Mouse (Mus musculus) heart, postnatal 0 days (tissue): Measurements from ENCODE around the gene Zbtb11. TPM values are rescaled to one million over a fixed set of nuclear protein-coding genes. Genes with fewer than 3 reads are reported as not detected.
"Not testable (repeated sequence)": the region's sequence is repeated elsewhere in the genome, so short reads cannot be mapped to it uniquely, and the experiment has no call there.

Experiments
- ATAC-seq: fragments of 200-750 bp; cut with Nextera tagmentation; 2 replicates; pipeline ENCODE4 v1.8.0; 2017; ENCODE audit warnings: low read depth, moderate number of reproducible peaks, moderate library complexity; ENCODE audit not compliant: insufficient read depth
- DNase-seq: peaks from one replicate; pipeline ENCODE4 v3.0.0-alpha.2; 2016; ENCODE audit warnings: low spot score
- H3K27ac ChIP-seq: fragments of 300-500 bp; sonication (generic); 2 replicates; pipeline ENCODE4 v1.5.1; 2014; ENCODE audit warnings: low read depth, mild to moderate bottlenecking
- H3K27me3 ChIP-seq: fragments of 300-500 bp; sonication (generic); 2 replicates; pipeline ENCODE4 v1.6.1; 2014; ENCODE audit warnings: low read length, mixed read lengths; ENCODE audit not compliant: control insufficient read depth, insufficient read depth
- H3K36me3 ChIP-seq: fragments of 300-500 bp; sonication (generic); replicated peaks from 2 replicates; pipeline ENCODE4 v1.6.1; 2014; ENCODE audit warnings: low read length, mixed read lengths; ENCODE audit not compliant: control insufficient read depth, insufficient read depth
- H3K4me1 ChIP-seq: fragments of 300-500 bp; sonication (generic); 2 replicates; pipeline ENCODE4 v1.6.1; 2014; ENCODE audit warnings: antibody characterized with exemption; ENCODE audit not compliant: control insufficient read depth, insufficient read depth
- H3K4me2 ChIP-seq: fragments of 300-500 bp; sonication (generic); 2 replicates; pipeline ENCODE4 v1.6.1; 2014; ENCODE audit warnings: low read depth, mild to moderate bottlenecking, low read length, moderate library complexity
- H3K4me3 ChIP-seq: fragments of 300-500 bp; sonication (generic); 2 replicates; pipeline ENCODE4 v1.5.1; 2014; ENCODE audit warnings: low read depth, low read length
- H3K9ac ChIP-seq: fragments of 300-500 bp; sonication (generic); replicated peaks from 2 replicates; pipeline ENCODE4 v1.6.1; 2014; ENCODE audit warnings: low read depth, low read length, mixed read lengths
- H3K9me3 ChIP-seq: fragments of 300-500 bp; sonication (generic); replicated peaks from 2 replicates; pipeline ENCODE4 v1.6.1; 2016; ENCODE audit warnings: low read length; ENCODE audit not compliant: control insufficient read depth
- CTCF ChIP-seq: IDR thresholded peaks from 2 replicates; pipeline ENCODE4 v1.5.1; 2016; ENCODE audit warnings: antibody characterized with exemption, control low read depth, low read depth
- EP300 ChIP-seq: IDR thresholded peaks from 2 replicates; pipeline ENCODE4 v1.6.1; 2016; ENCODE audit warnings: antibody characterized with exemption, low read depth
- WGBS: fragments of 180-500 bp; shearing (Covaris S2); extraction: QIAGEN DNeasy Blood & Tissue Kit; methylation state at CpG from one replicate; pipeline ENCODE4 v1.1.7; 2014; 5-methylcytosine and 5-hydroxymethylcytosine counted together
- polyA plus RNA-seq: library from polyadenylated mRNA; unstranded; fragments of >200 nt; fragmentation: Nextera tagmentation; extraction: Ambion mirVana; gene quantifications from 2 replicates; pipeline ENCODE4 v1.2.1, GENCODE M21; 2015
- total RNA-seq: library from RNA; depleted of rRNA; stranded (reverse); fragments of >200 nt; gene quantifications from 2 replicates; pipeline ENCODE4 v1.2.3, GENCODE M21; 2014; ENCODE audit warnings: low replicate concordance

The Zbtb11 gene
- total and polyA plus RNA-seq, 2 experiments from 2014 or later, result 6.7 to 14.5 TPM

DNA sequence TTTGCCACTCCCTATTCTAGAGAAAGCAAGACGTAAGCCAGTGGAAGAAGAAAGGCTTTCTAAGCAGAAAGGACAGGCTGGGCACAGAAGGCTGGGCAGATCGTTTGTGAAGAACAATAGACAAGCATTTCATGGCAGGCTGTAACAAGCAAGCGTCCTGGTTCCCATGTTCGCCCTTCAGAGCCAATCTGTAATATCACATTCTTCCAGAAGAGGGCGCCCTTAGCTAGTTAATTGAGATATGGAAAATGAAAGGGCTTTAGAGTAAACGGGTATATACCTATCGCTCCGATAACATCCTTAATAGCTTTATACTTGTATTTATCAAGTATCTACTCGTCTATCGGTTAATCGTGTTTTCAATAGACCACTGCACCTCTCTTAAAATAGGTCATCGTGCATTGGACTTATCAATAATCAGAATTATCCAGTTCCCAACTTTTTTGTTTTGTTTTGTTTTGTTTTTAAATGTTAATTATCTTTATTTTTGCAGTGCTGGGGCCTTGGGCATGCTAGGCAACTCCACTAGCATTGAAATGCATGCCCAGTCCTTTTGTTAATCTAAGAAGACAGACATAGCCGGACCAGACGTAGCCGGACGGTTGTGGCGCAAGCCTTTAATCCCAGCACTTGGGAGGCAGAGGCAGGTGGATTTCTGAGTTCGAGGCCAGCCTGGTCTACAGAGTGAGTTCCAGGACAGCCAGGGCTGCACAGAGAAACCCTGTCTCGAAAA is 22.6 kb upstream of the Zbtb11 start:
- DNase-seq (peak; percentile 76), ATAC-seq (peak; percentile 51; the same call in 1 of the 2 replicates)
- H3K4me1 ChIP-seq, result no peaks in the 10 kb centered on the region
- H3K4me3 ChIP-seq, result peak overlapping the region; percentile 37
- TF ChIP-seq CTCF (peak; percentile 81), EP300 (no peak)
- H3K4me2 ChIP-seq, result peak overlapping the region; percentile 57
- peak overlapping the region; percentile 1; the same call in 1 of the 2 replicates for H3K9ac ChIP-seq
- H3K9me3 ChIP-seq, result no peaks in the 10 kb centered on the region
- no peak overlapping the region; the same call in 1 of the 2 replicates for H3K27ac ChIP-seq
- H3K36me3 ChIP-seq, result no peaks in the 10 kb centered on the region
- no peaks in the 10 kb centered on the region for H3K27me3 ChIP-seq
- 35% methylated on average over 19 of the region's 19 CpGs for WGBS

DNA sequence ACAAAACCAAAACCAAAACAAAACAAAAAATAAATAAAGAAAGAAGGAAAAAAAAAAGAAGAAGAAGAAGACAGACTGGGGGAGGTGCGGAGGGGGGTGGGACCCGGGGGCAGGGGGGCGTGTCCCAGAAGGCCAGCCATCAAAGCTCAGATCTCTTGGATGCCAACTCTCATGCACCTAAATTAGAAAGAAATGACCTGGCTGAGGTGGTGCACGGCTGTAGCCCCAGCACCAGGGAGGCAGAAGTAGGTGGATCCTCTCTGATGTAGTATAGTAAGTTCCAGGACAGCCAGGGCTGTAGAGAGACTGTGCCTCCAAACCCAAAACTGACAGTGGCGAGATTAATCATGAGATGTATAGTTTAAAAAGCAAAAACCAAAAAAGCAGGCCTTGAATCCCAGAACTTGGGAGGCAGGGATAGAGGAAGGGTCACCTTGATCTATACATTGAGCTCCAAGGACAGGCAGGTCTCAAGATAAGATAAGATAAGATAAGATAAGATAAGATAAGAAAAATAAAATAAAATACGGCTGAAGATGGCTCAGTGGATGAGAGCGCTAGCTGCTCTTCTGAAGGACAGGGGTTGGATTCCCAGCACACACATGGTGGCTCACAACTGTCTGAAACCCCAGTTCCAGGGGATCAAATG is 21.9 kb upstream of the Zbtb11 start:
- no peaks in the 10 kb centered on the region for H3K9me3 ChIP-seq
- no peaks in the 10 kb centered on the region for H3K4me1 ChIP-seq
- H3K4me3 ChIP-seq, result no peak overlapping the region
- H3K4me2 ChIP-seq, result no peak overlapping the region; the same call in 1 of the 2 replicates
- no peak for TF ChIP-seq CTCF
- no peak for TF ChIP-seq EP300
- no peak overlapping the region for H3K9ac ChIP-seq
- DNase-seq (no peak), ATAC-seq (no peak)
- no peaks in the 10 kb centered on the region for H3K36me3 ChIP-seq
- 57% methylated on average over 7 of the region's 7 CpGs for WGBS
- H3K27ac ChIP-seq, result no peak overlapping the region
- H3K27me3 ChIP-seq, result no peaks in the 10 kb centered on the region

DNA sequence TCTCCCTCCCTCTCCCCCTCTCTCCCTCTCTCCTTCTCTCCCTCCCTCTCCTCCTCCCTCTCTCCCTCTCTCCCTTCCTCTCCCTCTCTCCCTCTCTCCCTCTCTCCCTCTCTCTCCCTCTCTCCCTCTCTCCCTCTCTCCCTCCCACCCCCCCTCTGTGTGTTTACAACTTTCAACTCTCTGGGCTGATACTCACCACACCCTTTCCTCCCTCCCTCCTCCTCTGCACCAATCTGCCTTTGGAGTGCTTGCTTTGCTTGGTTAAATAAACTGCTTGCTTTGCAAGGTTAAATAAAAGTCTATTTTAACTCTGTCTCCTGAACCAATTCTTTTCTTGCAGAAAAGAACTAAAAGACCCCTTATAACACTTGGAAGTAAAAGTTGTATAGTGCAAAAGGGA is 20.9 kb upstream of the Zbtb11 start:
- no peak overlapping the region for H3K4me3 ChIP-seq
- no peak for DNase-seq
- no peak overlapping the region for H3K4me2 ChIP-seq
- no peaks in the 10 kb centered on the region for H3K36me3 ChIP-seq
- H3K27ac ChIP-seq, result no peak overlapping the region
- no peak for TF ChIP-seq CTCF
- no peak overlapping the region for H3K9ac ChIP-seq
- H3K4me1 ChIP-seq, result no peaks in the 10 kb centered on the region
- no peaks in the 10 kb centered on the region for H3K27me3 ChIP-seq
- H3K9me3 ChIP-seq, result no peaks in the 10 kb centered on the region
- no peak for ATAC-seq

DNA sequence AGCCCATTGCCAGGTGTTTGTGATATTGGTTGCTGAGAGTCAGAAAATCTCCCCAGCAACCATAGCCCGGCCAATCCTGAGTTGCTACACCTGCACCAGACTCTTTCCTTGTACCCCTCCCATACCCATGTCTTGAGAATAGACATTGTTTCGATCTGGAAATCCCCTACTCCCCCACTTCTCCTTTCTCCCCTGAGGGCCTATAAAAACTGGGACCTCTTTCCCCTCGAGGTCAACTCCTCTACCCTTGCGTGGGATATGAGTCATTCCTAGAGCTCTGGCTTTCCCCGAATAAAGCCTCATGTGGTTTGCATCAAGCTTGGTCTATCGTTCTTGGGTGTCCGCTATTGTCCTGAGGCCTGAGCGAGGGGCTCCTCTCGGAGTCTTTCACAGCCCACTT is 19.5 kb upstream of the Zbtb11 start:
- not testable (repeated sequence) for DNase-seq, H3K9ac ChIP-seq, H3K4me1 ChIP-seq, H3K36me3 ChIP-seq, ATAC-seq, H3K9me3 ChIP-seq, H3K27ac ChIP-seq, H3K4me3 ChIP-seq, H3K4me2 ChIP-seq, H3K27me3 ChIP-seq
- WGBS, result 85% methylated on average over 9 of the region's 9 CpGs

- ATAC-seq, H3K36me3 ChIP-seq, H3K27me3 ChIP-seq, H3K27ac ChIP-seq, H3K4me3 ChIP-seq, H3K9me3 ChIP-seq, DNase-seq, H3K9ac ChIP-seq, H3K4me2 ChIP-seq, H3K4me1 ChIP-seq: not testable (repeated sequence)
- 85% methylated on average over 6 of the region's 11 CpGs for WGBS
Observed at GRCm38 (mm10) chr16:55963068-55963467, 10.6 kb upstream of the Zbtb11 start.
